Mouse (Mus musculus) lung, postnatal 4 days (tissue): ENCODE measurements around the gene Taf10.

Source experiments
- DNase-seq, 2 experiments: peaks; one replicate each; pipeline ENCODE4 v3.0.0; 2021

The Taf10 gene

DNA sequence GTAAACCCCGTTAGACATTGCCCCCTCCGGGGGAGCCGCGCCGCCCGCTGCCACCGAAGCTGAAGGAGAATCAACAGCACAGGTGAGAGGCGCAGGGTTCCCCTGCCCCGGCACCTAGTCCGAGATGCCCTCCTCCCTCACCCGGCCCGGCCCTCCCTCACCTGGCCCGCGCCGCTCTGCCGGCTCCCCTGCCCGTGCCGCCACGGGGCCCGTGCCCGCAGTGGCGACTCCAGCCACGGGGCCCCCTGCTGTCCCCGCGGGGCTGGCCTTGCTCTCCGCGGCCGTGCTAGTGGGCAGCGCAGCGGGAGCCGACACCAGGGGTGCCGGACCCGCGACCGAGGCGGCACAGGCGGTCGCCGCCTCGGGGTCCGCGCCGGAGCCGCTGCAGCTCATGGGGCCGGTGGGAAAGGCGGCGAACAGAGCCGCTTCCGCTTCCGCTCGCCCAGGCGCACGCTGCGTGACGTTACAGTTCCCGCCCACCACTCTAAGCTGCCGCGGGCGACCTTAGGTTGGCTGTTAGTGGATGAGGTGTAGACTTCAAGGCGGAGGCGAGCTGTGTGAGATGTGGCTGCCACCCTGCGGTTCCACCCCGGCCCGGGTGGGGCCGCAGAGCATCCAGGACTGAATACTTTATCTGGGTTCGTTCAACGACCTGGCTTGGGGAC, at the start of gene Taf10:
TSS of gene Taf10 (minus strand) at position 436 of the 665 bp plus-strand sequence.
- peak; percentile 92 to 93 for DNase-seq

DNA sequence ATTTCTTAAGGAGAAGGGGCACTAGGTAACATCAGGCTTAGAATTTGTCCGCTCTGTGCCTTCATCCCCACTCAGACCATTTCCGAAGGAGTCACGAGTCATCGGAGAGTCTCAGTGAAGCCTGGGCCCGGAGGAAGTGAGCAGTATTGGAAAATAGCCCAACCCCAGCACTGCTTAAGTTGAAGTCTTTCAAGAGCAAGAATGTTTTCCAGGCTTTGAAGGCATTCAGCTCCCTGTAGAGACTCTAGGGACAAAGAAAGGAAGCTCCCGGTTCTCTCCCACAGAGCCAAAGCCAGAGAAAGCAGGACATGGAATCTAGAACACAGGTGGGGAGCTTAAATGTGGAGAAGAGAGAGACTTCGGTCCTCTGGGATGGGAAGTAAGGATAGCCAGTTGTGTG, 49.5 kb upstream of the Taf10 start:
- no peak for DNase-seq

DNA sequence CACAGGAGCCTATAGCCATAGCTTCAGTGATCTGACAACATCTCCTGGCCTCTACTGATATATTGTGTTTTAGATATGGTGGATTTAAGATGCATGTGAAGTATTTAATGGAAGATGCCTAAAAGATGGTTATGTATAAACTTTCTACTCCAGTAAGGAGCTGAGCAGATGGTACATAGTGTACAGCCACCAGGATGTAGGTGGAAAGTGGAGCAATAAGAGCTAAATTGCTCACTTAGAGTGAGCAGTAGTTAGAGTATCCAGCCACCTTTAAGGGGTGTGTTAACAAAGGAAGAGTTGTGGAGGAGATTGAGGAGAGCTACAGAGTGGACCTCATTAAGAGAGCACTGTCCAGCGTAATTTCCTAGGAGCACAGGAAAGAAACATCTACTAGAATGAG, 47.0 kb upstream of the Taf10 start:
- DNase-seq: no peak

DNA sequence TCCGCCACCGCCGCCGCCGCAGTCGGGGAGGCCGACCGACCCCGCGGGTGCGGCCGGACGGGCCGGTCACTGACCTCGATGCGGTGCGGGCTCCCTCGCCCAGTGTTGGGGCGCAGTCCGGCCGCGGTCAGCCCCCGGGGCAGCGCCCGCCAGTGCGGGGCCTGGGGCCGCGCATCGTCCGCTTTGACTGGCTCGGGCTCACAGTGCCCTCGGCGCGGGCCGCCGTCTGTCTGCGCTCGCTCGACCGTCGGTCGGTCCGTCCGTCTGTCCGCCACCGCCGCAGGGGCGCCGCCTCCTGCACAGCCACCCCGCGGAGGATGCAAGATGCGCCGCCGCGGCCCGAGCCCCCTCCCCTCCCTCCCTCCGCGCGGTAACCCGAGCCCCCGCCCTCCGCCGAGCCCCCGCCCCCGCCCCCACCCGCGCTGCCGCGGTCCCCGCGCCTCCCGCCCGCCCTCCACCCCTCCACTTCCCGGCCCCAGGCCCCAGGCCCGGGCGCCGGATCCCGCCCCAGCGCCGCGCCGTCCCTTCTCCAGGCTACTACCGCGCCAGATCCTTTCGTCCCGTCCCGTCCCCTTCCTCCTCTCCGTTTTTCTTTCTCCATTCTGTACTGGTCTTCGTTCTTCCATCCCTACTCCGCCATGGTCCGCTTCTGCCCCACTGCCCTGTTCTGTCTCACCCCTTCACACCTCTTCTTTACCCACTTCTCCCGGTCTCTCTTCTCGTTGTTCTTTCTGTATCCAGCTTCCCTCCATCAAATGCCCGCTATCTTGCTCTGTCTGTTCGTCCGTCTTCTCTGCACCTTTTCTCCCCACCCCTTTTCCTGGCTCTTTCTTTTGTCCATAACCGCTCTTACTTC, 43.4 kb upstream of the Taf10 start, which contains the start of gene Dchs1:
TSS of gene Dchs1 (minus strand) at position 370 of the 856 bp plus-strand sequence.
- peak; percentile 51 to 64 for DNase-seq

DNA sequence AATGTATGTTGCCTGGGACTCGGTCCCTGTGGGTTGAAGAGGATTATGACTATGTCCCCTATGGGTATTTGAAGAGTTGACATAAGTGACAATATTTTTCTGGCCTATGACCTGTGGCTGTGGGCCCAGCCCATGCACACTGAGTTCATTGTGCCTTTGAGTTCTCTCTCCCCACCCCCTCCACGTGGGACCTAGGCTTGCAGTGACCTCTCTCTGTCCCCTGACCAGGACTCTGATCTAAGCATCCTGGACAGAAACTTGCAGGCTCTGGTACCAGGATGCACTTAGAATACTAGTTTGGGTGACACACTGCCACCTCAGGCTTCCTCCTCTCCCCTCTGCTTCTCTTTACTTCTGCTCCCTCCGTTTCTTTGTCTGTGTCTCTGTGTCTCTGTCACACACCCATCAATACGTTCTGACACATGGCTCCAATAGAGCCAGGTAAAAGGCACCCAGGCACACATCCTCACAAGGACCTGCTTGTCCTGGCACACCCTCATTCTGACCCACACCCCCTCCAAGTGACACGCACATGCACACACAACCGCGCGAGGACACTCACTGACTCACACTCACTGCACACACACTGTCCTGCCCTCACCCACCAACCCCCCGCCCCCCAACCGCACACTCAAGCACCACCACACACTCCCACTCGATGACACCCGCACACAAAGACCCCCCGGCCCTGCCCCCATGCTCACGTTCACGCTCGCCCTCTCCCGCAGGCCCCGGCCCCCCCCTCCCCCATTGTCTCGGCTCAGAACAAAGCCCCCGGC, 42.5 kb upstream of the Taf10 start:
- no peak for DNase-seq

DNA sequence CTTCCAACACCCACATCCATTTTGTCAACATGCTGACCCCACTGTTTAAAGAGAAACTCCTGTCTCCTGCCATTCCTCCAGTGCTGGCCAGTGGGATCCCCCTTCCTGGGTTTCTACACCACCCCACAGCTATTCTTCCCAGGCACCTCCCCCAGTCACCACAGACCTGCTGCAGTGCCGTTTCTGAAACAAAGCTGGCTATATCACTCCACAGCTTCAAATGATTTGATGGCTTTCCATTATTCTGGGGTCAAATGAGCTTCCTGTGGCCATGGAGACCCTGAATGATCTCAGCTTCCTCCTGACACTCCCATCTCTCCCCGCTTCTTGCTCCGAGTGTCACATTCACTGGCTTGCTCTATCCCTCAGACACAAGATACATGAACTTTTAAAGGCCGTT, 40.4 kb upstream of the Taf10 start:
- no peak for DNase-seq

DNA sequence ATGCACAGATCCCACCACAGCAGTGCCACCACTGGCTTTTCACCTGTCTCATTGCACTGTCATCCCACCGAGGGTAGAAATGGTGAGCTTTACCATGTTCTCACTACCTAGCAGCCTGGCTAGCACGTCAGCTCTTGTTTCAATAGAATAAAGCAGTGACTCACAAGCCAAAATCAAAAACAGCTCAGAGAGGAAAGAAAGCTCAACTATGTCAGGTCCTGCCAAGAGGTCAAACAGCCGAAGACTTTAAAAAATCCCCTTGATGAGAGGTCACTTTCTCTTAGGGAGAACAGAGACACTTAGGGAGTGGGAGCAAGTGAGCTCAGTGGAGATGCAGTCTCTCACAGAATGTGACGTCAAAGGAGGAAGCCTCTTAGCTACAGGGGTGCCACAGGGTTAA, 39.7 kb upstream of the Taf10 start:
- DNase-seq: no peak

DNA sequence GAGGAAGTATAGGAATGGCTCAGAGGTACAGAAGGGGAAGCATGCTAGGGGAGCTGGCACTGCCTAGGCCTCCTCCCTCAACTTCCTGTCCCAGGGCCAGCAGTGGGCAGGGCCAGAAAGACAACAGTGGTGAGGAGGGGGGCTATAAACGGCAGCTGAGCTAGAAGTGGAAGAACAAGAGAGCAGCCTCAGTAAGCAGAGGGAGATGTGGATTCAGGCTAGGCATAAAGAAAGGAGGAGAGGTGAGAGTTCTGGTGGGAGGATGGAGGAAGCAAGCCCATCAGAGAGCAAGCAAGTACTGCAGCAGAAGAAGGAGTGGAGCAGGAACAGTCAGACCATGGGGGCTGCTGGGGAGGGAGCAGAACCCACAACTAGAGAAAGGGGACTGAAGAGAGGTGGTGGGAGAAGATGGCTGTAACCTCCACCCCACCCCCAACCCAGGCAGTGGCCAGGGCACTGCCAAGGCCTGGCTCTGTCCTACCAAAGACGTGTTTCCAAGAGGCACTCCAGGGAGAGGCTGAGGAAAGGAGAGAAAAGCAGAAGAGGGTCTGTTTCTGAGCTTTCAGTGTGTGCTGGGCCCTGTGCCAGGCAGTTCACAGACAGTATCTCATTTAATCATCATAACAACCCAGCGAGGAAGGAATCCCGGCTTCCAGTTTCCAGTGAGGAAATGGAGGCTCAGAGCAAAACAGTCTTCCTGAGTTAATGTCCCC, 34.5 kb upstream of the Taf10 start:
- peak; percentile 71 to 81 for DNase-seq

DNA sequence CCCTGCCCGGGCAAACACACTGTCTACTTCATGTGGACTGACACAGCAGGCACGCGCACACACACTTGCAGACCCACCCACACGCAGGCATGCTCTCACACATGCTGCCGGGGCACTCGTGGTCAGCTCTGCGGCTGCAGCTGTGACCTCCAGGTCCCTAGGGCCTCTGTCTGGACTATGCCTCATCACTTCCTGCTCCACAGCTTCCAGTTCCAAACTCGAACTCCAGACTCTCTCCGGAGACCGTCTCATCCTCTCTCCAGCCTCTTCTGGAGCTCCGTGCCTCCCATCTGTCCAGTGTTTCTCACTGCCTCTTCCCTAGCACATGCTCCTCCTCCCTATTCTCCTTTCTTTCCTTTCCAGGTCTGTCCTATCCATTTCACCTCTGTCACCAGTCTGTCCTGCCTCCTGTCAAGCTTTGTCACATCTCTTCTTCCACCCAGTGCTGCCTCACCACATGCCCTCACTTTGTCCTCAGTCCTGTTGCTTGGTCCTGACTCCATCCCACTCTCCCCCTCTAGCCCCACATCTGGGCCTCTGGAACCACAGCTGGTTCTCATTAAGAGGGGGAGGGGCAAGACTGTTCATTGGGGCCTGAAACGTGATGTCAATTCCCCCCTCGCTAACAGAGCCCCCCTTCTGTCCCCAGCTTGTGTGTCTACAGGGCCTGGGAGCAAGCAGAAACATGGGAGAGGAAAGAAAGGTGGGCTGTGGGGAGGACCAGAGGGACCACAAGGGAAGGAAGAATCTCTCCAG, 33.8 kb upstream of the Taf10 start:
- peak; percentile 62 to 69 for DNase-seq

DNA sequence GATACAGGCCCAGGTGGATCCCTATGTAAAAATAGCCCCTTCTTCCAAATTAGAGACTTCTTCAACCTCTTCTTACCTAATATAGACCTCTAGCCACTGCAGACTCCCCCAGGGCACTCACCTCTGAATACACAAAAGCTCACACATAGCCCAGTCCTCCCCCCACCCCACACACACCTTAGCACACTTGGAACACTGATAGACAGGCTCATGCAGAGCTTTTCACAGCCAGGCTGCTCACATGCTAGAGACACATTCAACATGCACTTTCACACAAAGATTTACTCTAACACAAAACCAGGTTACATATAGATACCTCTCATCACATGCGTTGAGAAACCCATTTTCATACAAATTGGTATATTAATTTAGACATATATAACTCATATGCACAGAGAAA, 33.2 kb upstream of the Taf10 start:
- no peak for DNase-seq

DNA sequence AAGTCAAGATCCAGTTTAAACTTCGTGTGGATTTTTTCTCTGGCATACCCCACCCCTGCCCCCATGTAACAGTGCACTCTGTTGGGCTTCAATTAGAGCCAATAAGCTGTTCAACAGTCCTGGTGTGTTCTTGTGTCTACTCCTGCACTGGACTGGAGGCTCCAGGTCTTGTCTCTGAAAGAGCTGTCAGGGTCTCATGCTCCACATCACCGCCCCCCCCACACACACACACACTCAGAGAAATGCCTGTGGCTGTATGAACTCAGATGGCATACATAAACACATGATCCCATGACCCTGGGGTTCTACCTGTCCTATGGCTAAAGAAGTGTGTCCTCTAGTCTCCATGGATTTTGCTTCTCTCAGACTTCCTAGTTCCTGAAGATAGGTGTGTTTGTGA, 31.9 kb upstream of the Taf10 start:
- no peak for DNase-seq

DNA sequence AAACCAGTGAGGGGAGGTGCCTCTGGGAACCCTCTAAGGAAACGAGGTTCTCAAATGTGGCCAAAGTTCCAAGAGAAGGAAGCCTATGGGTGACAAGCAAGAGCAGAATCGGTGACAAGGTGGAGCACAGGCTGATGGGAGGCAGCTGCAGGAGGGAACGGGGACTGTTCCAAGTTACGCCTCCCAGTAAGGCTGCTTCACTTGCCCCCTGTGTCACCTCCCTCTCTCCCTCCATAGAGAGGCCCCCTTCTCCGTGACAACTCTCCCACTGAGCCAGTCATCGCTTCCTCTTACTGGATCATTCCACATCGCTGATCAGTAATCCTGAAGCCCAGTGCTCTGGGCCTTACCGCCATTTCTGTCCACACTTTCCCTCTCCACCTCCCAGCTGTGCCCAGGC, 30.5 kb upstream of the Taf10 start:
- DNase-seq: no peak

DNA sequence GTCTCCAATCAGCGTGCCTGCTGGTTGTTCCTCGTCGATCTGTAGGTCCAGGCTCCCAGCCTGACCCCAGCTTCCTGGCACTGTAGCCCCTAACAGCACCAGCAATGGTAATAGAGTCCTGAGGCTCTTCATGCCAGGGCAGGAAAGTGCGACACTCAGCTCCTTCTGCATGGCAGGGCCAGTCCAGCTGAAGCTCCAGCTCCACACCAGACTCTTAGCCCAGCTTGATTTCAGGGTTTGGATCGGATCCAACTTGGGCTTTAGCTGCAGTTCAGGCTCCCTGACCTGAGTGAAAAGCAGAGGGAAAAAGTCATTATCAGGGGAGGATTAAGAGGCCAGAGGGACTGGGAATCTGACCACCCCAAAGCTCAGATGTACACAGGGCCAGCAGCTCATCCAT, 28.9 kb upstream of the Taf10 start:
- DNase-seq: no peak

DNA sequence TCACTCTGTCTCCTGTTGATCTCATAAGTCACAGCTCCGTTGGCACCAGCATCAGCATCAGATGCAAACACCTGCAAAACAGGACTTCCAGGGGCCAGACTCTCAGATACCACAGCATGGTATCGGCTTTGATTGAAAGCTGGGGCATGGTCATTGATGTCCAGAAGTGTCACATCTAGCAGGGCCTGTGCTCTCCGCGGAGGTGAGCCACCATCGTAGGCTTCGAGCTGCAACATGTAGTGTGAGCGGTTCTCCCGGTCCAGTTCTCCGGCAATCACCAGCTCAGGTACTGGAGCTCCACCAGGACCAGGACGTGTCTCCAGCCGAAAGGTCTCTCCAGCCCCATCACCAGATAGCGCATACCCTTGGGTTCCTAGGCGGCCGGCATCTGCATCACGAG, 28.2 kb upstream of the Taf10 start:
- no peak for DNase-seq

DNA sequence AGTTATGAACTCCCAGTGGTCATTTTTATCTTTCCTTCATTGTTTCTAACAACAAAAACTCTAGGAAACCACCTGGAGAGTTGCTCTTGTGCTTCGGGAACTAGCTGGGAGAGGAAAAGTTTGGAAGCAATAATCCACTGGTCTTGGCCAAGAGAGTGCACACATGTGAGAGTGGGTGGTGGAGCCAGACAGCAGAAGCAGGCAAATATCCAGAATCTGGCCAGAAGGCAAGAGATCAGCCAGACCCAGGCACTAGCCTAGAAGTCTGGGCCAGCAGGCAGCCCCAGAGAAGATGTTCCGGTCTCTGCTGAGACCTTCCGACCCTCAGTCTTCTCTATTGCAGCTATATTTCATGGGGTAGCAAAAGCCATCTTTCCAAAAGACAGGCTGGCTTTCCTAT, 25.8 kb upstream of the Taf10 start:
- no peak for DNase-seq

DNA sequence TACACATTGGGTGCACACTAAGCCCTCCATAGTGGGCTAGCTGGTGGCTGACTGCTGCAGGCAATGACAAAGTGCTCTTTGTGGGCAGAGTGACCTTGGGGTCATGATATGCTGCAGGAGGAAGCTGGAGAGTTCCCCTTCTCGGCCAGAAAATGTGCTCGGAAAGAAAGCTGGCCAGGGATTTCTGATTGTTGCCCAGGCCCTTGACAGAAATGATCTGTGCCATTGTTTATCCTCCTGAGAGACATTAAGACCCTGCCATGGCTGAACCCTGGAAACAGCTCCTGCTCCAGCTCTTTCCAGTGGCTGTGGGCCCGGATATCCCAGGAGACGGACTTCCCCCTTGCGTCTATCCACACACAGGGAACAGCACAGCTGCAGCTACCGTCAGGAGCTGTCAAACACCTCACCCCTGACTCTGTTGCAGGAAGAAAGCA, 23.6 kb upstream of the Taf10 start:
- peak; percentile 38 to 63 for DNase-seq

DNA sequence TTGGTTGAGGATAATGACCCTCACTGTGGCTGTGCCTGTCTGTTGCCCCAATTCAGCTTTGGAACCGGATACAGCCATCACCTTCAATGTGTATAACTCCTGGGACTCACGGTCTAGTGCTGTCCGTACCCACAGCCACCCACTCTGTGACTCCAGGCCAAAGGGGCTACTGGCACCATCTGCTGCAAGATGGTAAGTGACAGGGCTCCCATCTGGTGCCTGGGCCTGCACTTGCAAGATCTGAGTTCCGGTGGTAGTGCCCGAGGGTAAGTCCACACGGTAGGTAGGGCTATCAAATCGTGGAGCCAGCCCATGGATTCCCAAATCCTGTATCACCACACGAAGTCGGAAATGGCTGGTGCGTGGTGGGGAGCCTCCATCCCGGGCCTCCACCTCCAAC, 20.2 kb upstream of the Taf10 start:
- DNase-seq: no peak

DNA sequence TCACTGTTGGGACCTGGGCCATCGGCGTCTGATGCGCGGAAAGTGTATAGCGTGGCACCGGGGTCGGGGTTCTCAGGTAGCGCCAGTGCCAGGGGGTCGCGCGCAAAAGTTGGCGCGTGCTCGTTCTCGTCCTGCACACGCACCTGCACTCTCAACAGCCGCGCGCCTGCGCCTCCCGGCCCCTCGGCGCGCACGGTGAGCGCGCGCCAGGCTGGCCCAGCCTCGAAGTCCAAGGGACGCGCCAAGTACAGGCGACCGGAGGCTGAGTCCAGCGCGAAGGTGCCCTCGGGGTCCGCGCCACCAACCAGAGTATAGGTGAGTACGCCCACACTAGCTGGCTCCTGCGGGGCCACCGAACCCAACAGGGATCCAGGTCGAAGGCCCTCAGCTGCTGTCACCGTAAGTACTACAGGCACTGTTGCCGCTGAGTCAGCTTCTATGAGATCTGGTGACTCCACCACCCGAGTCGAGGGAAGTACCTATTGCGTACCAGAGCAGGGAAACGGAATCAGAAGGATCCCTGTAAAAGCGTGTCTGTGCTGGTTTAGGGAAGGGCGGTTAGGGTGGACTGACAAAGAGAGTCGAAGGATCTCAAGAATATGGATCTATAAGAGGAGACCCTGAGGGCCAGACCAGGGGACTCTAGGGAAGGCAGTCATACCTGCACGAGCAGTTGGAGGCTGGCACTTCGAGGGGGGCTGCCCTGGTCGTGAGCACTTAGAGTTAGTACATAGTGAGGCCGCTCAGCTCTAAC, 18.5 kb upstream of the Taf10 start:
- DNase-seq: no peak

DNA sequence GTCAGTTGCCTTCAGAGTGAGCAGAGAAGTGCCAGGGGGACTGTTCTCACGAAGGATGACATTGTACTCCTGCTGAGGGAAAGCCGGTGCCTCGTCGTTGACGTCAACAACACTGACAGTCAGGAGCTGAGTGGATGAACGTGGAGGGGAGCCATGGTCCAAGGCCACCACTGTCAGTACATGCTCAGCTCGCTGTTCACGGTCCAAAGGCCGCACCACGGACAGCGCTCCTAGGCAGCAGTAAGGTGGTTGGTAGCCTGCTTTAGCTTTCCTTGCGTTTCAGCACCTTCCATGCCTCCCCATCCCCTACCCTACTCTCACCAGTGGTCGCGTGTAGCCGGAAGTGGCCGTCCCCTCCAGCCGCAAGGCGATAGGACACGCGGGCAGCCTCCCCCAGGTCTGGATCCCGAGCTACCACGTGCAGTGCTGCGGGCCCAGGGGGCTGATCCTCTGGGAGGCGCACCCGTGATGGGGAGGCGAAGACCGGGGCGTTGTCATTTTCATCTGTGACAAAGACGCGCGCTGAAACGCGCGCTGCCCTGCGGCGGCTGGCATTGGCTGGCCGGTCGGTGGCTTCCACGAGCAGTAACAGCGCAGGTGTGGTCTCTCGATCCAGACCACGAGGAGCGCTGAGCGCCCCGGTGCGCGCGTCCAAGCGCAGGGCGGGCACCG, 17.8 kb upstream of the Taf10 start:
- no peak for DNase-seq

DNA sequence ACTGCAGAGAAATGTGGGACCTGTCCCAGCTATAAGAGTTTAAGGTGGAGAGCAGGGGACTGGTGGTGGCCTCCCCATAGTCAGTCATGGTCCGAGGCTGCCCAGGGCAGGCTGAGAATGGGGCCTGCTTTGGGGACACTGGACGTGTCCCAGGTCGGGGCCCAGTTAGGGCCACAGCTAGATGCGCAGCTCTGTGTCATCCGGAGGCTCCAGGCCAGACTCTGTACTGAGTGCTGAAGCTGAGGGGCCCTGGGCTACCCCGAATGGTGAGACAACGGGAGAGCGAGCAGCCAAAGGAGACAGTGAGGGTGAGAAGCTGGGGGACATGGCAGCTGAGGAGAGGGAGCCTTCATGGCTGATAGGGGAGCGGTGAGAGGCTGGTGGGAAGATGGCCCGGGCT, 9.1 kb upstream of the Taf10 start:
- DNase-seq: no peak

DNA sequence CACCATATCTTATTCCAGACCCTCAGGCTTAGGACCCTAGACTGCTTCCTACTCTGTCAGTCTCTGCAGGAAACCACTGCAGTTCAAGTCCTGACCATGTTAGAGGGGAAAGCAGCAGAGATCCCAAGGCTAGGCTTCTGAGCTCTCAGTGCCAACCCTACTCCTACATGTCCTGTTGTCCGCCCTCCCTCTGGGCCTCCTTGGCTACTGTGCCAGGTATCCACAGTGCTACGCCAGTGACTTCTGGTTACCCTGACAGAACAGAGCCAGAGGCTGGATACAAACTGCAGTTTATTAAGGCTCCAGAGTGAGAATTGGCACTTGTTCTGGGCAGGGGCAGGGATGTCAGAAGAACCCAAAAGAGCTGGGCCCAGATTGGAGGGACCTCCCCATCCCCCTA, 8.6 kb upstream of the Taf10 start:
- no peak for DNase-seq
